Mouse (Mus musculus): ENCODE measurements at regions not wholly inside any gene's neighbourhood (a gene's known extent, or its start where the extent isn't known, plus 50 kb on each side); places are given as distances from the start of the nearest gene placed in this dataset.
A peak's percentile ranks its signal among the peaks of the same experiment; 100 is the strongest.

- Histone ChIP-seq H3K27ac (ENCODE audit: low read depth) (no peak overlapping the region), H3K27me3 (ENCODE audit: insufficient read depth, low read length) (no peaks in the 10 kb centered on the region), H3K9me3 (ENCODE audit: low read depth, low read length) (no peaks in the 10 kb centered on the region), H3K4me2 (no peak overlapping the region), H3K9ac (no peak overlapping the region), H3K36me3 (ENCODE audit: insufficient read depth) (no peaks in the 10 kb centered on the region), H3K4me3 (ENCODE audit: low read depth, low read length) (no peak overlapping the region), H3K4me1 (ENCODE audit: insufficient read depth) (no peaks in the 10 kb centered on the region)
- DNase-seq: no peak
- ATAC-seq (ENCODE audit: insufficient read depth): no peak
- WGBS: 70% methylated on average over 11 of the region's 12 CpGs
- TF ChIP-seq CTCF (IDR thresholded peaks at IDR 0.05; ENCODE audit: low read depth): no peak
These were observed 283.2 kb downstream of the 4933412E24Rik start for GRCm38 (mm10) chr15:59733031-59733810.

- no peaks in the 10 kb centered on the region for H3K9me3 ChIP-seq (ENCODE audit: low read depth, low read length)
- ATAC-seq (ENCODE audit: insufficient read depth) (no peak), DNase-seq (no peak)
- H3K36me3 ChIP-seq (ENCODE audit: insufficient read depth): no peaks in the 10 kb centered on the region
- H3K9ac ChIP-seq: no peak overlapping the region
- no peaks in the 10 kb centered on the region for H3K4me1 ChIP-seq (ENCODE audit: insufficient read depth)
- no peak for TF ChIP-seq CTCF (IDR thresholded peaks at IDR 0.05; ENCODE audit: low read depth)
- no peak overlapping the region for H3K4me3 ChIP-seq (ENCODE audit: low read depth, low read length)
- H3K27ac ChIP-seq (ENCODE audit: low read depth): no peak overlapping the region
- H3K27me3 ChIP-seq (ENCODE audit: insufficient read depth, low read length): no peaks in the 10 kb centered on the region
- WGBS: 76% methylated on average over 8 of the region's 8 CpGs
- no peak overlapping the region for H3K4me2 ChIP-seq
These were observed 285.3 kb downstream of the 4933412E24Rik start for GRCm38 (mm10) chr15:59731129-59731528.

DNA sequence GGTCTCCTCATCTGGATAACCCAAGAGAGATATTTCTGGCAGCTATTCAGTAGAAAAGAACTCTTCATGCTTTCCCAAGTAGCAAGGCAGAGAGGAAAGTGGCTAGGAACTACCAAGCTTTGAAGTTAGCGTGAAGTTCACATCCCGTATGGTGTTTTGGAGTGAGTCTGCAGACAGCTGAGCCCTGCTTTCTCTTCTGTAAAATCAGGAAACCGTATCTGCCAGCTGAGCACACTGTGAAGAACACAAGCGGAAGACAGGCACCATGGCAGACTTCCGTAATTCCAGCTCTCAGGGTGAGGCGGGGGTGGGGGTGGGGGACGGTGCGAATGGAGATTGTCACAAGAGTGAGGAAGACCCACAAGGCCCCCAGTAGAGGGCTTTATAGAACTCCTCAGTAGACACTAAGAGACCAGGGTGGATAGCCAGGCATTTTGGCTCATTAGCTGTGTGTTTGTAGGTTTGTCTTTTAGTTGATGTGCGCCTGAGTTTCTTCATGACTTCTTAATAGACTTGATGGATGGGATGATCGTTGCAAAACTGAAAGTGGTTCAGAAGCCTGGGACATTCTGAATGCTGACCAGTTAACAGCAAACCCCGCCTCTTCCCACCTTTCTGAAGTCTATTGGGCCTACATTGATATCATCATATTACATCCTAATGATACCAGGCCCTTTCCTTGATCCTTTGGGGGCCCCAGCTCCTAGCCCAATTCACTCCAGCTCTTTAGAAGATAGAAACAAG, 287.4 kb downstream of the 4933412E24Rik start:
- DNase-seq: peak; percentile 43
- peak overlapping the region; percentile 60; the same call in 1 of the 2 replicates for H3K27ac ChIP-seq (ENCODE audit: low read depth)
- ATAC-seq (ENCODE audit: insufficient read depth): no peak

GRCm38 (mm10) chr15:59728131-59728601, 288.2 kb downstream of the 4933412E24Rik start:
- Histone ChIP-seq H3K27me3 (ENCODE audit: insufficient read depth, low read length) (no peaks in the 10 kb centered on the region), H3K4me3 (ENCODE audit: low read depth, low read length) (no peak overlapping the region), H3K27ac (ENCODE audit: low read depth) (peak overlapping the region; percentile 60; the same call in 1 of the 2 replicates), H3K4me1 (ENCODE audit: insufficient read depth) (no peaks in the 10 kb centered on the region), H3K4me2 (no peak overlapping the region), H3K9me3 (ENCODE audit: low read depth, low read length) (no peaks in the 10 kb centered on the region), H3K36me3 (ENCODE audit: insufficient read depth) (no peaks in the 10 kb centered on the region), H3K9ac (no peak overlapping the region)
- no peak for TF ChIP-seq CTCF (IDR thresholded peaks at IDR 0.05; ENCODE audit: low read depth)
- WGBS: 63% methylated on average over 8 of the region's 8 CpGs
- DNase-seq (peak; percentile 21), ATAC-seq (ENCODE audit: insufficient read depth) (peak; percentile 44; the same call in 1 of the 2 replicates)

More for the DNA sequence above, 287.4 kb downstream of the 4933412E24Rik start:
- no peak overlapping the region for H3K4me2 ChIP-seq
- no peak for TF ChIP-seq CTCF (IDR thresholded peaks at IDR 0.05; ENCODE audit: low read depth)
- H3K4me1 ChIP-seq (ENCODE audit: insufficient read depth): no peaks in the 10 kb centered on the region
- no peak overlapping the region for H3K9ac ChIP-seq
- no peaks in the 10 kb centered on the region for H3K9me3 ChIP-seq (ENCODE audit: low read depth, low read length)
- H3K36me3 ChIP-seq (ENCODE audit: insufficient read depth): no peaks in the 10 kb centered on the region
- 66% methylated on average over 11 of the region's 11 CpGs for WGBS
- H3K27me3 ChIP-seq (ENCODE audit: insufficient read depth, low read length): no peaks in the 10 kb centered on the region
- no peak overlapping the region for H3K4me3 ChIP-seq (ENCODE audit: low read depth, low read length)

GRCm38 (mm10) chr15:59725881-59726280, 290.5 kb downstream of the 4933412E24Rik start:
- Histone ChIP-seq H3K36me3 (ENCODE audit: insufficient read depth) (no peaks in the 10 kb centered on the region), H3K9ac (no peak overlapping the region), H3K27ac (ENCODE audit: low read depth) (no peak overlapping the region), H3K4me3 (ENCODE audit: low read depth, low read length) (no peak overlapping the region), H3K9me3 (ENCODE audit: low read depth, low read length) (no peaks in the 10 kb centered on the region), H3K27me3 (ENCODE audit: insufficient read depth, low read length) (no peaks in the 10 kb centered on the region), H3K4me1 (ENCODE audit: insufficient read depth) (no peaks in the 10 kb centered on the region), H3K4me2 (no peak overlapping the region)
- DNase-seq: no peak
- ATAC-seq (ENCODE audit: insufficient read depth): no peak
- 75% methylated on average over 4 of the region's 4 CpGs for WGBS
- no peak for TF ChIP-seq CTCF (IDR thresholded peaks at IDR 0.05; ENCODE audit: low read depth)

- Histone ChIP-seq H3K4me2 (no peak overlapping the region), H3K4me1 (ENCODE audit: insufficient read depth) (no peaks in the 10 kb centered on the region), H3K27me3 (ENCODE audit: insufficient read depth, low read length) (no peaks in the 10 kb centered on the region), H3K9me3 (ENCODE audit: low read depth, low read length) (no peaks in the 10 kb centered on the region), H3K27ac (ENCODE audit: low read depth) (no peak overlapping the region), H3K4me3 (ENCODE audit: low read depth, low read length) (no peak overlapping the region), H3K36me3 (ENCODE audit: insufficient read depth) (no peaks in the 10 kb centered on the region), H3K9ac (no peak overlapping the region)
- no peak for TF ChIP-seq CTCF (IDR thresholded peaks at IDR 0.05; ENCODE audit: low read depth)
- ATAC-seq (ENCODE audit: insufficient read depth) (no peak), DNase-seq (no peak)
- WGBS: 70% methylated on average over 2 of the region's 2 CpGs
These were observed 293.6 kb downstream of the 4933412E24Rik start for GRCm38 (mm10) chr15:59722661-59723413.
